Mouse (Mus musculus) duodenum, adult 2 months (tissue): ENCODE data around the gene Prune1. TPM values are rescaled to one million over a fixed set of nuclear protein-coding genes. Genes with fewer than 3 reads are reported as not detected.

ENCODE experiments used
- polyA plus RNA-seq: library from polyadenylated mRNA; depleted of rRNA; stranded (reverse); fragments of >200 nt; gene quantifications from 2 replicates; pipeline ENCODE4 v1.2.3, GENCODE M21; 2012; ENCODE audit warnings: low replicate concordance; rRNA removed

Gene Prune1
- polyA plus RNA-seq, result 5.3 and 8.0 TPM in 2 replicates

GRCm38 (mm10) chr3:95281216-95282126 lies at the start of gene Prune1, which contains the start of gene Mindy1:
Gene Prune1 (minus strand): TSS chr3:95282076.
Gene Mindy1 (plus strand): TSS chr3:95281345.

DNA sequence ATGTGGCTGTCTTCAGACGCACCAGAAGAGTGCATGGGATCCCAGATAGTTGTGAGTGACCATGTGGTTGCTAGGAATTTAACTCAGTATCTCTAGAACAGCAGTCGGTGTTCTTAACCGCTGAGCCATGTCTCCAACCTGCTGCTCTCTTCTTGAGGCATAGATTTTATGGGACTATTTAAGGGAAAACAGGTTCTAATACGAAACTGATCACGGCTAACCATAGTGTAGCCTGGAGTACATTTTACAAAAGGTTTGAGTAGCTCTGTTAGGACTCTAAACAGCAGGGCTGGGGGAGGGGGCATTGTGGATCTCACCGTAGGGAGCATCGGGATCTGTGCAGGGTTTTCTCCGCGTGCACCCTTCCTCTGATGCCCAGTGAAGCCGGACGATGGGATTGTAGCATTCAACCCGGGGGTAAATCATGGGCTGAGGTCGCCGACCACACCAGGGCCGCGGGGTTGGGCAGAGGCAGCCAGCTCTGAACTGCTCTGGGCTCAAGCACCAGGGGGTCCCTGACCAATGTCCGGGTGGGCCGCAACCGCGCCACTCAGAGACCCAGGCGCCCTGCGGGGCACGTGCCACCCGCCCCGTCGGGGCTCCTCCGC lies 32.7 kb upstream of the Prune1 start, which contains the start of gene Cers2:
Gene Cers2 (plus strand): TSS at position 306 of the 608 bp plus-strand sequence.

GRCm38 (mm10) chr3:95307100-95307499 lies 25.2 kb upstream of the Prune1 start, which contains the start of gene Anxa9:
Gene Anxa9 (minus strand): TSS chr3:95307176.

GRCm38 (mm10) chr3:95250783-95251424 lies 31.0 kb downstream of the Prune1 start, which contains the start of gene Bnipl:
Gene Bnipl (minus strand): TSS chr3:95251193.

GRCm38 (mm10) chr3:95241498-95241897 lies 40.4 kb downstream of the Prune1 start, which contains the start of gene Gm128:
Gene Gm128 (minus strand): TSS chr3:95241598.

GRCm38 (mm10) chr3:95231298-95232221 lies 50.3 kb downstream of the Prune1 start, which contains the start of gene Mllt11:
Gene Mllt11 (minus strand): TSS chr3:95232171.

GRCm38 (mm10) chr3:95228148-95228893 lies 53.6 kb downstream of the Prune1 start, which contains the start of gene Cdc42se1:
Gene Cdc42se1 (plus strand): TSS chr3:95228732.

GRCm38 (mm10) chr3:95217255-95218134 lies 64.4 kb downstream of the Prune1 start, which contains the start of gene Gabpb2:
Gene Gabpb2 (minus strand): TSS chr3:95217916.

Other genes starting within 250 kb of the Prune1 start
- gene Psmd4, start 239.5 kb downstream of the Prune1 start, polyA plus RNA-seq, result 70.8 and 87.2 TPM in 2 replicates
- gene Pip5k1a, start 175.1 kb downstream of the Prune1 start, polyA plus RNA-seq, result 9.6 and 12.5 TPM in 2 replicates
- 57.0 and 58.5 TPM in 2 replicates for gene Vps72, start 171.1 kb downstream of the Prune1 start, polyA plus RNA-seq
- gene Tmod4, start 157.6 kb downstream of the Prune1 start, polyA plus RNA-seq, result 0.53 and 1.1 TPM in 2 replicates
- 18.5 and 29.5 TPM in 2 replicates for gene Scnm1, start 148.1 kb downstream of the Prune1 start, polyA plus RNA-seq
- gene Lysmd1, start 148.0 kb downstream of the Prune1 start, polyA plus RNA-seq, result 2.8 and 6.1 TPM in 2 replicates
- gene Tnfaip8l2, start 139.7 kb downstream of the Prune1 start, polyA plus RNA-seq, result 4.9 and 25.2 TPM in 2 replicates
- gene Sema6c, start 121.6 kb downstream of the Prune1 start, polyA plus RNA-seq, result 3.7 and 5.7 TPM in 2 replicates
- 2.7 and 3.5 TPM in 2 replicates for gene Gabpb2, start 64.2 kb downstream of the Prune1 start, polyA plus RNA-seq
- gene Cdc42se1, start 53.3 kb downstream of the Prune1 start, polyA plus RNA-seq, result 49.3 and 60.2 TPM in 2 replicates
- gene Mllt11, start 49.9 kb downstream of the Prune1 start, polyA plus RNA-seq, result 16.1 and 25.0 TPM in 2 replicates
- gene Gm128, start 40.5 kb downstream of the Prune1 start, polyA plus RNA-seq, result 0.14 and 0.21 TPM in 2 replicates
- 0.19 and 0.68 TPM in 2 replicates for gene Bnipl, start 30.9 kb downstream of the Prune1 start, polyA plus RNA-seq
- 64.0 and 83.7 TPM in 2 replicates for gene Mindy1, start 731 bp downstream of the Prune1 start, polyA plus RNA-seq
- gene Anxa9, start 25.1 kb upstream of the Prune1 start, polyA plus RNA-seq, result 0.54 and 0.81 TPM in 2 replicates
- 39.3 and 45.5 TPM in 2 replicates for gene Cers2, start 32.7 kb upstream of the Prune1 start, polyA plus RNA-seq
- gene Setdb1, start 75.1 kb upstream of the Prune1 start, polyA plus RNA-seq, result 3.6 and 4.9 TPM in 2 replicates
- gene 4930558C23Rik, start 120.8 kb upstream of the Prune1 start, polyA plus RNA-seq, result not detected in 2 replicates
- gene Arnt, start 152.3 kb upstream of the Prune1 start, polyA plus RNA-seq, result 22.5 and 24.7 TPM in 2 replicates
- 0.74 and 0.92 TPM in 2 replicates for gene Ctsk, start 217.2 kb upstream of the Prune1 start, polyA plus RNA-seq
- gene Ctss, start 244.7 kb upstream of the Prune1 start, polyA plus RNA-seq, result 17.9 and 21.3 TPM in 2 replicates